Mouse (Mus musculus): Measurements from ENCODE around the gene Baz1a. TPM values are rescaled to one million over a fixed set of nuclear protein-coding genes. Genes with fewer than 3 reads are reported as not detected.

Baz1a gene
- polyA plus RNA-seq, 2 experiments: 17.7 to 26.4 TPM

GRCm38 (mm10) chr12:54879211-54879610, 134.9 kb downstream of the Baz1a start:
- TF ChIP-seq EP300 (IDR thresholded peaks at IDR 0.05; ENCODE audit: low read depth): no peak
- no peak for TF ChIP-seq CTCF (IDR thresholded peaks at IDR 0.05; ENCODE audit: low read depth)
- 49% methylated on average over 5 of the region's 5 CpGs for WGBS (ENCODE audit: insufficient replicate concordance)

GRCm38 (mm10) chr12:54877875-54878274, 136.3 kb downstream of the Baz1a start:
- H3K36me3 ChIP-seq (replicated peaks; ENCODE audit: control insufficient read depth, insufficient read depth, low read depth): no peaks in the 10 kb centered on the region
- H3K4me3 ChIP-seq (ENCODE audit: insufficient read depth in 1 of 2, low read depth in 2 of 2, low read length in 2 of 2): no peak overlapping the region
- no peak overlapping the region for H3K4me2 ChIP-seq (ENCODE audit: low read depth)
- 53% methylated on average over 1 of the region's 1 CpGs for WGBS (ENCODE audit: insufficient replicate concordance)
- H3K9me3 ChIP-seq (ENCODE audit: control insufficient read depth, low read length): no peaks in the 10 kb centered on the region
- DNase-seq (ENCODE audit: low read depth in 3 of 3, low spot score in 3 of 3) (no peak), ATAC-seq (ENCODE audit: insufficient read depth) (no peak)
- no peaks in the 10 kb centered on the region for H3K27me3 ChIP-seq (ENCODE audit: control insufficient read depth, insufficient read depth, low read length)
- no peaks in the 10 kb centered on the region for H3K4me1 ChIP-seq (replicated peaks; ENCODE audit: control insufficient read depth in 2 of 2, insufficient read depth in 2 of 2, low read length in 1 of 2)
- no peak for TF ChIP-seq EP300 (IDR thresholded peaks at IDR 0.05; ENCODE audit: low read depth)
- no peak for TF ChIP-seq CTCF (IDR thresholded peaks at IDR 0.05; ENCODE audit: low read depth)
- no peak overlapping the region for H3K27ac ChIP-seq
- no peak overlapping the region for H3K9ac ChIP-seq (replicated peaks)

More at GRCm38 (mm10) chr12:54879211-54879610, 134.9 kb downstream of the Baz1a start:
- no peak overlapping the region for H3K9ac ChIP-seq (replicated peaks)
- no peaks in the 10 kb centered on the region for H3K27me3 ChIP-seq (ENCODE audit: control insufficient read depth, insufficient read depth, low read length)
- ATAC-seq (ENCODE audit: insufficient read depth) (no peak), DNase-seq (ENCODE audit: low read depth in 3 of 3, low spot score in 3 of 3) (no peak)
- H3K27ac ChIP-seq: no peak overlapping the region
- H3K4me1 ChIP-seq (replicated peaks; ENCODE audit: control insufficient read depth in 2 of 2, insufficient read depth in 2 of 2, low read length in 1 of 2): no peaks in the 10 kb centered on the region
- no peaks in the 10 kb centered on the region for H3K9me3 ChIP-seq (ENCODE audit: control insufficient read depth, low read length)
- no peak overlapping the region for H3K4me2 ChIP-seq (ENCODE audit: low read depth)
- H3K4me3 ChIP-seq (ENCODE audit: insufficient read depth in 1 of 2, low read depth in 2 of 2, low read length in 2 of 2): no peak overlapping the region
- H3K36me3 ChIP-seq (replicated peaks; ENCODE audit: control insufficient read depth, insufficient read depth, low read depth): no peaks in the 10 kb centered on the region

GRCm38 (mm10) chr12:54876879-54877278, 137.3 kb downstream of the Baz1a start:
- DNase-seq (ENCODE audit: low read depth in 3 of 3, low spot score in 3 of 3): no peak
- Histone ChIP-seq H3K27ac (no peak overlapping the region), H3K4me3 (ENCODE audit: insufficient read depth in 1 of 2, low read depth in 2 of 2, low read length in 2 of 2) (no peak overlapping the region), H3K4me1 (replicated peaks; ENCODE audit: control insufficient read depth in 2 of 2, insufficient read depth in 2 of 2, low read length in 1 of 2) (no peaks in the 10 kb centered on the region), H3K36me3 (replicated peaks; ENCODE audit: control insufficient read depth, insufficient read depth, low read depth) (no peaks in the 10 kb centered on the region), H3K9me3 (ENCODE audit: control insufficient read depth, low read length) (no peaks in the 10 kb centered on the region), H3K27me3 (ENCODE audit: control insufficient read depth, insufficient read depth, low read length) (no peaks in the 10 kb centered on the region), H3K9ac (replicated peaks) (no peak overlapping the region; the same call in 1 of the 2 replicates), H3K4me2 (ENCODE audit: low read depth) (no peak overlapping the region)
- no peak for ATAC-seq (ENCODE audit: insufficient read depth)
- 36% methylated on average over 5 of the region's 5 CpGs for WGBS (ENCODE audit: insufficient replicate concordance)
- no peak for TF ChIP-seq CTCF (IDR thresholded peaks at IDR 0.05; ENCODE audit: low read depth)
- TF ChIP-seq EP300 (IDR thresholded peaks at IDR 0.05; ENCODE audit: low read depth): no peak

- Histone ChIP-seq H3K9me3 (ENCODE audit: control insufficient read depth, low read length) (no peaks in the 10 kb centered on the region), H3K4me2 (ENCODE audit: low read depth) (no peak overlapping the region), H3K27ac (no peak overlapping the region), H3K4me3 (ENCODE audit: insufficient read depth in 1 of 2, low read depth in 2 of 2, low read length in 2 of 2) (no peak overlapping the region), H3K36me3 (replicated peaks; ENCODE audit: control insufficient read depth, insufficient read depth, low read depth) (no peaks in the 10 kb centered on the region), H3K9ac (replicated peaks) (no peak overlapping the region), H3K27me3 (ENCODE audit: control insufficient read depth, insufficient read depth, low read length) (no peaks in the 10 kb centered on the region), H3K4me1 (replicated peaks; ENCODE audit: control insufficient read depth in 2 of 2, insufficient read depth in 2 of 2, low read length in 1 of 2) (no peaks in the 10 kb centered on the region)
- 75% methylated on average over 6 of the region's 6 CpGs for WGBS (ENCODE audit: insufficient replicate concordance)
- ATAC-seq (ENCODE audit: insufficient read depth) (no peak), DNase-seq (ENCODE audit: low read depth in 3 of 3, low spot score in 3 of 3) (no peak)
- TF ChIP-seq EP300 (IDR thresholded peaks at IDR 0.05; ENCODE audit: low read depth) (no peak), CTCF (IDR thresholded peaks at IDR 0.05; ENCODE audit: low read depth) (no peak)
Measured at GRCm38 (mm10) chr12:54874711-54875110, 139.4 kb downstream of the Baz1a start.

- peak; percentile 90 for ATAC-seq (ENCODE audit: insufficient read depth)
- H3K27ac ChIP-seq: peak within 1 kb of the TSS; percentile 90
- H3K27me3 ChIP-seq (ENCODE audit: control insufficient read depth, insufficient read depth, low read length): no peaks in the 10 kb centered on the region
- H3K9ac ChIP-seq (replicated peaks): peak within 1 kb of the TSS; percentile 100
- TF ChIP-seq EP300 (IDR thresholded peaks at IDR 0.05; ENCODE audit: low read depth) (no peak), CTCF (IDR thresholded peaks at IDR 0.05; ENCODE audit: low read depth) (peak; percentile 21; the same call in 1 of the 2 replicates)
- under 1% methylated on average over 75 of the region's 82 CpGs for WGBS (ENCODE audit: insufficient replicate concordance)
- H3K4me2 ChIP-seq (ENCODE audit: low read depth): peak within 1 kb of the TSS; percentile 78
- no peaks in the 10 kb centered on the region for H3K9me3 ChIP-seq (ENCODE audit: control insufficient read depth, low read length)
- DNase-seq (ENCODE audit: low read depth in 3 of 3, low spot score in 3 of 3): peak; percentile 59 to 62 (median 59)
- peaks cover 2 to 6% of the 10 kb centered on the region in 2 experiments; a peak in 2 of 4 replicates for H3K4me1 ChIP-seq (replicated peaks; ENCODE audit: control insufficient read depth in 2 of 2, insufficient read depth in 2 of 2, low read length in 1 of 2)
- H3K36me3 ChIP-seq (replicated peaks; ENCODE audit: control insufficient read depth, insufficient read depth, low read depth): peaks cover 6% of the 10 kb centered on the region
- H3K4me3 ChIP-seq (ENCODE audit: insufficient read depth in 1 of 2, low read depth in 2 of 2, low read length in 2 of 2): peak within 1 kb of the TSS; percentile 97 to 99
Measured at GRCm38 (mm10) chr12:54862606-54863535, 151.3 kb downstream of the Baz1a start, which contains the start of gene Cfl2. Gene Cfl2 (minus strand): TSS chr12:54862877.
